Mouse (Mus musculus): ENCODE measurements around the gene Urb2.

Gene Urb2

GRCm38 (mm10) chr8:124077998-124078397 is 56.7 kb downstream of the Urb2 start:
- DNase-seq (ENCODE audit: low read depth), result peak; percentile 20

DNA sequence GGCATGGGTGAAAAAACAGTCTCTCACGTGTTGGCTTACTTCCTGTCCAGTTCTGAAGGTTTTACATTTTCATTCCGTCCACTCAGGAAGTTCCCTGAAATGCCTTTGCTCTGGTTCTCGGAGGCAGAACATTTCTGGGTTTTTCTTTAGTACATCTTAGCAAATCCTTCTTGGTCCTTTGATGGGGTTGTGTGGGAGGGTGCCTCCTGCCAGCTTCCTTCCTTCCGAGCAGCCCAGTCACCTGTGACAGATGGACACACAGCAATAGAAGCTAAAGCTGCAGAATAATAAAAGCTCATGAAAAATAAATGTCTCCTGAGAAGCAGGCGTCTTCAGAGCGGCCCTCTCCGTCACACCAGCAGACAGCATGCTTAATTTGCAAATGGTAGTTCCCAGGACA is 57.7 kb downstream of the Urb2 start:
- DNase-seq (ENCODE audit: low read depth), result no peak

- no peak for DNase-seq (ENCODE audit: low read depth)
These were observed 59.4 kb downstream of the Urb2 start for GRCm38 (mm10) chr8:124080467-124081326.

DNA sequence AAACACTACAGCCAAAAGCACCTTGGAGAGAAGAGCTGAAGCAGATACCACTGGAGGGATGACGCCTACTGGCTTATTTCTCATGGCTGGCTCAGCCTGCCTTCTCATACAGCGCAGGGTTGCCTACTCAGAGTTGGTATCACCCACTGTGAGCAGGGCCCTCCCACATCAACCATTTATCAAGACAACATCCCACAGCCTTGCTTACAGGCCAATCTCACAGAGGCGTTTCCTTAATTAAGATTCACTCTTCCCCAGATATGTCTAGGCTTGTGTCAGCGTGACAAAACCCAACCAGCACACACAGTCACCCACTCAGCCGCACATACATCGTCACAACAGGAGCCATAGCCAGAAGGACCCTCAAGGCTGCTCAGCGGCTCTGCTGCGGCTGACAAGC is 61.3 kb downstream of the Urb2 start:
- DNase-seq (ENCODE audit: low read depth), result no peak

DNA sequence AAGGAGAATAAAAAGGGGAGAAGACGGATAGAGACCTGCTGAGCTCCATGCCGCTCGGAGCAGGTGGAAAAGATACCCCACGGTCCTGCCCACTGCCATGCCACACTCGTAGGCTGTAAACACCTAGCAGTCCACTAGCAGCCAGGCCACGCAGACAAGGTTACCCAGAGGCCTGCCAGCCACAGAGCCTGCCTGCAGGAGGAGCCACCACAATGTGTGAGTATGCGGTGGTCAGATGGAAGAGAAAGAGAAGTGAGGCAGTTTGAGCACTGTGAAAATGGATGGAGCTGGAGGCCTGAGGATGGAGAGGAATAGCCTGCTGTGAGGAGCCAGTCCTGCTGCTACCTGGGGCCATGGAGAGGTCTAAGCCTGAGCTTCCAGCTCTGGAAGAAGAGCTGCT is 62.3 kb downstream of the Urb2 start:
- DNase-seq (ENCODE audit: low read depth), result no peak

DNA sequence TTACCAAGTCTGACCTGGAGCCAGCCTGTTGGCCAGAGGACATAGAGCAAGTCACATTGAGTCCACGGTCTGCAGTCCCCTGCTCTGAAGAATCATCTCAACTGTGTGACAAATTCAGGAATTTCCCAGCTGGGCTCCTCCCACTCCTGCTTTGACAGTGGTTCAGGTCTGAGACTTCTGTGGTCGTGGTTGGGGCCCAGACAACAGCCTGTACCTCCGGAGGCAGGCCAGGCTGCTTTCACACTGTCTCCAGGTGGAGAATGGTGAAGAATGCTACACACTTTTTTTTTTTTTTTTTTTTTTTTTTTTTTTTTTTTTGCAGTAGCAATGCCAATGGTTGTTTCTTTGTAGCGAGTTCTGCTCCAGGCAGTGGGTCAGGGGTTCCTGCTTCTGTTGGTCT is 64.4 kb downstream of the Urb2 start:
- DNase-seq (ENCODE audit: low read depth), result peak; percentile 57

DNA sequence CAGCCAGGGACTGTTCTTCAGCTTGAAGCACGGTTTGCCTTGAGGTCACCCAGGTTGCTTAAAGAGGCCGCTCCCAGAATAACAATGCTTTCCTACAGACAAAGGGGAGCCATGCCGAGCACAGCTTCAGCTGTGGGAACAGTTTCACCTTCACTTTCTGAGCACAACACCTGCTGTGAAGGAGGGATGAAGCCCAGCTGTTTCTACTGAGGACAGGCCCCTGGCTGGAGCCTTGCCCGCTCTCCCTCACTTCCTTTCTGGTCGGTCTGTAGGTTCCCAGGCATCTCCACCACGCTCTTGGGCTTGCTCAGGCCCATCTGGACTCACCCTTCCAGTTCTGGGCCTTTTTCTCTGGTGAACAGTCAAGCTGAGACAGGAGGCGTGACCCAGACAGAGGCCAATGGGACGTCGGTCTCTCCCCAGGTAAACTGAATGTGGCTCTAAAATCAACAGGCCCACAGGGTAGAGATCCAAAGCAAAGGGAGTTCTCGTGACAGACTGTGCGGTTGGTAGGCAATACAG is 66.8 kb downstream of the Urb2 start:
- no peak for DNase-seq (ENCODE audit: low read depth)

- no peak for DNase-seq (ENCODE audit: low read depth)
These were observed 67.7 kb downstream of the Urb2 start for GRCm38 (mm10) chr8:124089016-124089415.

DNA sequence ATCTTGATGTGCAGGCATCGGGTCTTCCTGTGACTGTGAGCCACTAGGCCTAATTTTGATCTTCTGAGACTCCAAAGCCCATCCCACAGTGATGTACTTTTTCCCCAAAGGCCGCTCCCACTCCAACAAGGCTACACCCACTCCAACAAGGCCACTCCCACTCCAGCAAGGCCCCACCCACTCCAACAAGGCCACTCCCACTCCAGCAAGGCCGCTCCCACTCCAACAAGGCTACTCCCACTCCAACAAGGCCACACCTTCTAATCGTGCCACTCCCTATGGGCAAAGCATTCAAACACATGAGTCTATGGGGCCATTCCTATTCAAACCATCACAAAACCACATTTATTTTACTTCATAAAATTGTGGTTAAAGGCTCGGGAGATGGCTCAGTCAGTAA is 69.2 kb downstream of the Urb2 start:
- no peak for DNase-seq (ENCODE audit: low read depth)

Data from induced T-regulatory cell, adult 2 months (primary cell).